Mouse (Mus musculus): Measurements from ENCODE around the gene Tnrc6a. TPM values are rescaled to one million over a fixed set of nuclear protein-coding genes. Genes with fewer than 3 reads are reported as not detected.
A peak's percentile ranks its signal among the peaks of the same experiment; 100 is the strongest.

Gene Tnrc6a
- total RNA-seq, 2 experiments from 2014 or later, result 44.5 to 52.2 TPM

GRCm38 (mm10) chr7:123215138-123215537 lies 91.5 kb downstream of the Tnrc6a start:
- intact Hi-C loops (cut with DNase I), result no loop called here
- no peak for DNase-seq (ENCODE audit: low spot score in 2 of 2)

GRCm38 (mm10) chr7:123217448-123218354 lies 94.0 kb downstream of the Tnrc6a start:
- intact Hi-C loops (cut with DNase I), result no loop called here
- no peak for DNase-seq (ENCODE audit: low spot score in 2 of 2)

- intact Hi-C loops (cut with DNase I), result no loop called here
- peak; percentile 20 to 30 for DNase-seq (ENCODE audit: low spot score in 2 of 2)
Measured at GRCm38 (mm10) chr7:123218620-123219019, 94.9 kb downstream of the Tnrc6a start.

- intact Hi-C loops (cut with DNase I), result no loop called here
- DNase-seq (ENCODE audit: low spot score in 2 of 2), result peak; percentile 21 to 34
Measured at GRCm38 (mm10) chr7:123219781-123220632, 96.3 kb downstream of the Tnrc6a start.

GRCm38 (mm10) chr7:123220633-123220942 lies 96.9 kb downstream of the Tnrc6a start:
- intact Hi-C loops (cut with DNase I), result no loop called here
- DNase-seq (ENCODE audit: low spot score in 2 of 2), result no peak

GRCm38 (mm10) chr7:123224076-123224475 lies 100.4 kb downstream of the Tnrc6a start:
- intact Hi-C loops (cut with DNase I), result no loop called here
- no peak for DNase-seq (ENCODE audit: low spot score in 2 of 2)

GRCm38 (mm10) chr7:123225159-123225558 lies 101.5 kb downstream of the Tnrc6a start:
- intact Hi-C loops (cut with DNase I), result no loop called here
- DNase-seq (ENCODE audit: low spot score in 2 of 2), result no peak

- intact Hi-C loops (cut with DNase I), result no loop called here
Measured at GRCm38 (mm10) chr7:123235449-123235848, 111.8 kb downstream of the Tnrc6a start.

GRCm38 (mm10) chr7:123238621-123239020 lies 114.9 kb downstream of the Tnrc6a start:
- DNase-seq (ENCODE audit: low spot score in 2 of 2), result peak in 1 of 2 experiments; percentile 25
- intact Hi-C loops (cut with DNase I), result no loop called here

More at GRCm38 (mm10) chr7:123235449-123235848, 111.8 kb downstream of the Tnrc6a start:
- DNase-seq (ENCODE audit: low spot score in 2 of 2), result no peak

GRCm38 (mm10) chr7:123240064-123240463 lies 116.4 kb downstream of the Tnrc6a start:
- intact Hi-C loops (cut with DNase I), result no loop called here
- no peak for DNase-seq (ENCODE audit: low spot score in 2 of 2)

GRCm38 (mm10) chr7:123242241-123242640 lies 118.6 kb downstream of the Tnrc6a start:
- intact Hi-C loops (cut with DNase I), result no loop called here
- no peak for DNase-seq (ENCODE audit: low spot score in 2 of 2)

- intact Hi-C loops (cut with DNase I), result no loop called here
- no peak for DNase-seq (ENCODE audit: low spot score in 2 of 2)
Measured at GRCm38 (mm10) chr7:123244833-123245232, 121.1 kb downstream of the Tnrc6a start.

Other genes starting within 250 kb of the Tnrc6a start
- gene Rbbp6, start 158.2 kb upstream of the Tnrc6a start, total RNA-seq (2021), result 10 to 100 TPM; 62.2 to 62.9 TPM
- gene Slc5a11, start 90.9 kb downstream of the Tnrc6a start, total RNA-seq (2021), result under 1 TPM; 0.17 to 0.42 TPM
- 10 to 100 TPM; 83.3 to 91.9 TPM for gene Lcmt1, start 245.9 kb downstream of the Tnrc6a start, total RNA-seq (2021)
- 10 to 100 TPM; 16.9 to 20.9 TPM for gene Arhgap17, start 246.0 kb downstream of the Tnrc6a start, total RNA-seq (2021)

Measured in left cerebral cortex, postnatal 14 days (tissue).